Mouse (Mus musculus) cerebellum, adult 2 months (tissue): ENCODE data around the gene Gfra1. TPM values are rescaled to one million over a fixed set of nuclear protein-coding genes. Genes with fewer than 3 reads are reported as not detected.
A peak's percentile ranks its signal among the peaks of the same experiment; 100 is the strongest.

Experiments
- DNase-seq, 2 experiments: peaks; one replicate each; pipeline ENCODE4 v3.0.0; 2021
- H3K27ac ChIP-seq: fragments of 200-500 bp; 2 replicates; pipeline ENCODE4 v1.5.1; 2012; ENCODE audit warnings: low read length, control low read depth, inconsistent platforms; ENCODE audit not compliant: insufficient read depth
- H3K27me3 ChIP-seq: fragments of 200-500 bp; 2 replicates; pipeline ENCODE4 v1.6.1; 2012; ENCODE audit warnings: inconsistent platforms, mild to moderate bottlenecking, low read length, moderate library complexity; ENCODE audit not compliant: control insufficient read depth, insufficient read depth
- H3K4me1 ChIP-seq: fragments of 200-500 bp; 2 replicates; pipeline ENCODE4 v1.6.1; 2011; ENCODE audit warnings: low read length; ENCODE audit not compliant: control insufficient read depth, insufficient read depth
- H3K4me3 ChIP-seq: fragments of 200-500 bp; replicated peaks from 2 replicates; pipeline ENCODE3; 2011; ENCODE audit warnings: mild to moderate bottlenecking, low read depth, low read length, control low read depth; ENCODE audit not compliant: insufficient read depth
- CTCF ChIP-seq: fragments of 200-500 bp; IDR thresholded peaks from 2 replicates; pipeline ENCODE4 v1.5.1; 2011; ENCODE audit warnings: low read depth, mild to moderate bottlenecking, control low read depth, low read length, moderate library complexity, borderline replicate concordance; ENCODE audit not compliant: insufficient read depth
- POLR2A ChIP-seq: fragments of 200-500 bp; IDR thresholded peaks from 2 replicates; pipeline ENCODE4 v1.6.1; 2011; ENCODE audit warnings: low read length, control low read depth, borderline replicate concordance; ENCODE audit not compliant: insufficient read depth
- WGBS: fragments of 180-500 bp; shearing (Covaris S2); methylation state at CpG from one replicate; pipeline ENCODE4 v1.1.7; 2018; 5-methylcytosine and 5-hydroxymethylcytosine counted together
- polyA plus RNA-seq: library from polyadenylated mRNA; depleted of rRNA; stranded (reverse); fragments of >200 nt; gene quantifications from 2 replicates; pipeline ENCODE4 v1.2.3, GENCODE M21; 2012

The Gfra1 gene
- polyA plus RNA-seq, 1 experiment, result 14.1 TPM

DNA sequence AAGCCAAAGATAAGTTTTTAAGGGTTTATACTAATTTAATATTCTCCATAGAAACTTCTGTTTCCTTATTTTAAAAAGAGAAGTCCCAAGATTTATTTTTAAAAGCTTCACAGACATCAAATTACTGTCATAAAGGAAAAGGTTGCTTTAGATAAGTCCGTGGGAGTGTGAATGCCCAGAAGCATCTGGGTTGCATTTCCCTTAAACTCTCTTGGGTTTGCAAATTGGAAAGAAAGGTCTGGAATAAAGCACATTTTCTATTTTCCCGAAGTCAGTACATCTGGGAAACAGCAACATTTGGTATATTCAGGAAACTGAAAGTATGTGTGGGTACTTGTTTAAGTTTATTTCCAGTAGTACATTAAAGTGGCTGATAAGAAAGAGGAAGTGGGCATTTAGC, 12.6 kb upstream of the Gfra1 start:
- no peak for TF ChIP-seq POLR2A
- no peak for TF ChIP-seq CTCF
- Histone ChIP-seq H3K27me3 (no peaks in the 10 kb centered on the region), H3K27ac (no peak overlapping the region), H3K4me1 (no peaks in the 10 kb centered on the region), H3K4me3 (no peak overlapping the region)
- WGBS, result 88% methylated on average over 2 of the region's 2 CpGs
- no peak for DNase-seq

DNA sequence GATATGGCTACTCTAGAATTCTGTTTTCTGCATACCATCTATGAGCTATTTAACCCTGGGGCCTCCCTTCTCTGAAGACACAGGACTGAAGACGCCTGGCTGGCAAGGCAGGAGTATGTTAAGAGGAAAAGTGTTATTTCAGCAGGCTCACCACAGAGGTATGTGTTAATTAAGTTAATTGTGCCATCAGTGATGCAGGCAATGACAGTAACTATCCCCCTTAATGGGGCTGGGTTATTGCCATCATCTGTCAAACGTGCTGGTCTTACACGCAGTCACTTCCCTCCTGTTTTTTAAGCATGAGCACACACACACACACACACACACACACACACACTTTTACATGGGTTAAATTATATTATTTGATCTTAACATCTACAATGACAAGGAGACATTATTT, 8.0 kb upstream of the Gfra1 start:
- WGBS, result 71% methylated on average over 3 of the region's 3 CpGs
- DNase-seq, result no peak

DNA sequence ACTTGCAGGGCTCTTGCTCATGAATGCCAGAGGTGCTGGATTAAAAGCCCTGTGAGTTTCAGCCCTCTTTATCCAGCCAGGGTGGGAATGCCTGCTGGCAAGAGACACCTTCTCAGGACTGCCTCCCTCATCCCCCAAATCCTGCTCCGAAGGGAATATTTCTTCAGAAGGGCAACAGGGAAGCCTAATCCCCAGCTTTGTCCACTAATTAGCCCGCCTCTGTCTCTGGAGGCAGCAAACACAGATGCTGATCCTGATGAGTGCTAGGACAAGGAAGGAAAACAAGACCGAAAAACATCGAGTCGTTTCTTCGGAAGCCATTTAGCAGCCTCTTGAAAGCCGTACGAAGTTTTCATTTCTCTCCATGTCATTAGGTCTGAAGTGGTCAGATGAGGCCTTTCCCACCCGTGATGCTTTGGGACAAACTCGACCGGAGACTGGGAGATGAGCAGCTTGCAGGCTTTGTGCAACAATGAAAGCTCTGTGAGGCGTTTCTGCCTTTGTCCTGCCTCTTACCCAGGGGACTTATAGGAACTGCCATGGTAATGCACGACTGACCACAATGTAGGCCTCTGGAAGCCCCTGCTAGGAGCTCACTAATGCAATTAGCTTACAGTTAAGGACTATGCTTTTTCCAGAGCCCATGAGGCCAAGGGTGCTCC, 4.8 kb upstream of the Gfra1 start:
- Histone ChIP-seq H3K27ac (no peak overlapping the region), H3K4me1 (0 out of 2 replicates have a peak, but pooled peaks cover 8% of the 10 kb centered on the region), H3K27me3 (peaks cover 2% of the 10 kb centered on the region; the same call in 1 of the 2 replicates), H3K4me3 (no peak overlapping the region)
- no peak for TF ChIP-seq POLR2A
- TF ChIP-seq CTCF, result no peak
- no peak for DNase-seq
- 40% methylated on average over 13 of the region's 13 CpGs for WGBS

More for the DNA sequence above, 8.0 kb upstream of the Gfra1 start:
- Histone ChIP-seq H3K4me1 (no peaks in the 10 kb centered on the region), H3K4me3 (no peak overlapping the region), H3K27ac (no peak overlapping the region), H3K27me3 (no peaks in the 10 kb centered on the region)
- no peak for TF ChIP-seq POLR2A
- no peak for TF ChIP-seq CTCF

DNA sequence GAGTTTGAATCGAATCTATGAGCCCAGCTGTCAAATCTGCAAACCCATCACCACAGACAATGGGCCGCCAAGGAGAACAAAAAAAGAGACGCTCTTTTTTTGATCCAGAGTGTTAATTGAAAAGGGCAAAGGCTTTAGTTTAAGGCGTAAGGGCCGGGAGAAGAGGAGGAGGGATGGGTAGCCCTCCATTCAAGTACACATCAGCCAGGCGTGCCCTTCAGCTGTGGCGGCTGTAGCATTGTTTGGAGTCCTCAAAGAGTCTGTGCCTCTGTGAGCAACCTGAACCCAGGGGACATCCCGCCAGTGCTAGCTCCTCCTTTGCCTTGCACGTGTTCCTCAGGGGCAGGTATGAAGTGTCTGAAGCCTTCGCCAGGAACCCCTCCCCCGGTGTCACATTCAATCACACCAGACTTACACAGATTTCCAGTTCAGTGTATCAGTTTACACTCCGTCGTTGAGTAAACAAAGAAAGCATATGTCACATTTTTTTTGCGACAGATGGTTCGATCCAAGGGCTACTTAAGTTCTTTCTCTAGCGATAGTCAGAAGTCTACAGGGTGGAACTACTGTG, 867 bp upstream of the Gfra1 start:
- H3K4me1 ChIP-seq, result peaks cover 12% of the 10 kb centered on the region; the same call in 1 of the 2 replicates
- no peak overlapping the region for H3K27ac ChIP-seq
- no peak for DNase-seq
- no peak overlapping the region for H3K4me3 ChIP-seq
- peaks cover 2% of the 10 kb centered on the region; the same call in 1 of the 2 replicates for H3K27me3 ChIP-seq
- TF ChIP-seq CTCF, result no peak
- no peak for TF ChIP-seq POLR2A
- WGBS, result 4% methylated on average over 16 of the region's 16 CpGs

DNA sequence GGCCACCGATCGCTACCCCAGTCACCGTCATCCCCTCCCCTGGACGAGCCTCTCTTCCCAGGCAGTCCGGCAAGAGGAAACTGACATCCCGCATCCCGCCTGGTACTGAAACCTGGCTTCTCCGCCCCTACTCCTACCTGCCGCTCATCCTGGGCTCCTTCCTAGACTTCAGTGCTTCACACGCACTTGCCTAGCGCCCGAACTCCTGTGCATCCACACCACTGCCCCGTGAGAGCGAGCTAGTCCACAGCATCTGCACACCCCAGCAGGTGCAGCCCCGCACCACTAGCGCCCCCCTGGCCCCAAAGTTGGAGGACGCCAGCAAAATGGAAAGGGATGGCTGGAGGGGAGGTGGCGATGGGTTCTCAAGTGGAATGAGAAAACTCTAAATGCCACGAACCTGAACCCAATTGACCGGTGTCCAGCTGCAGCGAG, 631 bp downstream of the Gfra1 start:
- H3K27me3 ChIP-seq, result peaks cover 2% of the 10 kb centered on the region; the same call in 1 of the 2 replicates
- WGBS, result under 1% methylated on average over 21 of the region's 21 CpGs
- no peak for TF ChIP-seq POLR2A
- TF ChIP-seq CTCF, result no peak
- peak; percentile 4 to 32 for DNase-seq
- H3K4me3 ChIP-seq, result peak overlapping the region; percentile 3
- peaks cover 12% of the 10 kb centered on the region; the same call in 1 of the 2 replicates for H3K4me1 ChIP-seq
- H3K27ac ChIP-seq, result no peak overlapping the region

DNA sequence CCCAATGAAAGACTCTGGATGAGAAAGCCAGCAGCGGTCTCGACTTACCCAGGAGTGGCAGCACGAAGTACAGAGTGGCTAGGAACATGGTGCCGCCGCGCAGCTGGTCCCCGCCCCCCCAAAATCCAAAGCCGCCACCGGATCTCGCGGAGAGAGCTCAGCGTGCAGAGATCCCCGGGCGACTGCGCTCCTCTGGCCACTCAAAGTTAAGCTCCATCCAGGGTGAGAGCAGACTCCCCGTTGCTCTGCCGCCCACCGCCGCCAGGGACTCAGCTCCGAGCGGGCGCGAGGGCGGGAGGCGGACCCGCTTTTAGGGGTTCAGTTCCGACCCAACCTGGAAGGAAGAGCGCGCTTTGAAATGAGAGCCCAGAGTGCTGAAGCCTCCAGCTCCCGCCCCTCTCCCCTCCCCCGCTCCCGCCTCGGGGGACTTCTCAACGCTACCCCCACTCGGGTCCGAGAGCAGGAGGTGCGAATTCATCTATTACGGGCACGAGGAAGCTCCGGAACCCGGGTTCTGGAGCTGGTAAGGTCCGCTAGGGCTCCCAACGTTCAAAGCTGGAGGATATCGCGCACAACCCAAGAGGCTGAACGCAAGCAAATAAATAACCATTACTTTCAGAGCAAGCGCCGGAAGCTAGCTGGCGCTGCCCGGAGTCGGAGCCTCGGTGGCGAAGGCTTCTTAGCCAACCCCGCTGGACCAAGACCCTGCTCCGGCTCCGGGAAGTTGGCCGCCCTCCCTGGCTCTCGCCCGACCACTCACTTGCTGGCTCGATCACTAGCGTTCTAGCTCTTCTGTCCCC, 1.2 kb downstream of the Gfra1 start:
- DNase-seq, result peak; percentile 19 to 33
- Histone ChIP-seq H3K27ac (no peak overlapping the region), H3K4me1 (peaks cover 12% of the 10 kb centered on the region; the same call in 1 of the 2 replicates), H3K4me3 (peak overlapping the region; percentile 3), H3K27me3 (peaks cover 2% of the 10 kb centered on the region; the same call in 1 of the 2 replicates)
- WGBS, result 1% methylated on average over 61 of the region's 61 CpGs
- TF ChIP-seq CTCF (no peak), POLR2A (no peak)

DNA sequence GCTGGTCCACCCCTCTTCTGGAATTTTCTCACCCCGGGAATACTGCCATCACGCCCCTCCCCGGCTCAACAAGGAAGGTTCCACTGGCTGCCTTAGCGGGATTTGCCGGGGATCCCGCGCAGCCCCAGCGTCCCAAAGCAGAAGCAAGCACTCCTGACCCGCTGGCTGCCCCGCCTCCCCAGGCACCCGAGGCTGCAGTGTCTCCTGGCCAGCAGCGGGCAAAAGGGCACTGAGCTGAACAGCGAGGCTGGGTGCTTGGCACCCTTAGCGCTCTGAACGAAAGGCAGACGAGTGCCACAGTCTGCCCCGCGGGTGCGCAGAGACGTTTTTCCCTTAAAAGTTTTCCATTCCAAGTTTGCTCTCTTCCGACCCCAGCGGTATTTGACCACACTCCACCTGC, 2.1 kb downstream of the Gfra1 start:
- H3K27ac ChIP-seq, result no peak overlapping the region
- no peak for DNase-seq
- H3K4me1 ChIP-seq, result peaks cover 12% of the 10 kb centered on the region; the same call in 1 of the 2 replicates
- no peak overlapping the region for H3K4me3 ChIP-seq
- no peak for TF ChIP-seq CTCF
- no peak for TF ChIP-seq POLR2A
- peaks cover 2% of the 10 kb centered on the region; the same call in 1 of the 2 replicates for H3K27me3 ChIP-seq
- 3% methylated on average over 22 of the region's 22 CpGs for WGBS
